Mouse (Mus musculus) liver, embryonic 13.5 days (tissue): Measurements from ENCODE around the gene St7. TPM values are rescaled to one million over a fixed set of nuclear protein-coding genes. Genes with fewer than 3 reads are reported as not detected.

Source experiments
- polyA plus RNA-seq: library from polyadenylated mRNA; unstranded; fragments of >200 nt; fragmentation: Nextera tagmentation; extraction: Ambion mirVana; gene quantifications from 2 replicates; pipeline ENCODE4 v1.2.1, GENCODE M21; 2015

Gene St7
- polyA plus RNA-seq, 1 experiment from 2014 or later: 11.8 TPM

Other genes with a start within 250 kb of the St7 start
- 3.4 and 4.5 TPM in 2 replicates for gene Met, start 229.1 kb upstream of the St7 start, polyA plus RNA-seq
- gene Capza2, start 56.7 kb upstream of the St7 start, polyA plus RNA-seq: 97.5 and 121 TPM in 2 replicates